Mouse (Mus musculus) stomach, embryonic 16.5 days (tissue): ENCODE results near the gene Dbi. TPM values are rescaled to one million over a fixed set of nuclear protein-coding genes. Genes with fewer than 3 reads are reported as not detected.
A peak's percentile ranks its signal among the peaks of the same experiment; 100 is the strongest.

Source experiments
- ATAC-seq: fragments of 200-750 bp; cut with Nextera tagmentation; 2 replicates; pipeline ENCODE4 v1.8.0; 2017; ENCODE audit warnings: moderate number of reproducible peaks, moderate TSS enrichment; ENCODE audit not compliant: insufficient read depth, low FRiP score
- H3K27ac ChIP-seq: fragments of 300-500 bp; sonication (generic); 2 replicates; pipeline ENCODE4 v1.5.1; 2014; ENCODE audit warnings: low read length
- H3K27me3 ChIP-seq: fragments of 300-500 bp; sonication (generic); 2 replicates; pipeline ENCODE4 v1.6.1; 2014; ENCODE audit warnings: low read length, control low read depth, mixed read lengths; ENCODE audit not compliant: control insufficient read depth, insufficient read depth
- H3K36me3 ChIP-seq: fragments of 300-500 bp; sonication (generic); 2 replicates; pipeline ENCODE4 v1.6.1; 2014; ENCODE audit warnings: low read length; ENCODE audit not compliant: control insufficient read depth, insufficient read depth
- H3K4me1 ChIP-seq: fragments of 300-500 bp; sonication (generic); 2 replicates; pipeline ENCODE4 v1.6.1; 2014; ENCODE audit warnings: low read length, control low read depth, mixed read lengths; ENCODE audit not compliant: control insufficient read depth, insufficient read depth
- H3K4me2 ChIP-seq: fragments of 300-500 bp; sonication (generic); 2 replicates; pipeline ENCODE4 v1.6.1; 2014; ENCODE audit warnings: low read depth, low read length, mixed read lengths
- H3K4me3 ChIP-seq: fragments of 300-500 bp; sonication (generic); replicated peaks from 2 replicates; pipeline ENCODE4 v1.5.1; 2014; ENCODE audit warnings: mild to moderate bottlenecking, low read length
- H3K9ac ChIP-seq: fragments of 300-500 bp; sonication (generic); 2 replicates; pipeline ENCODE4 v1.6.1; 2014; ENCODE audit warnings: low read length
- H3K9me3 ChIP-seq: fragments of 300-500 bp; sonication (generic); replicated peaks from 2 replicates; pipeline ENCODE4 v1.6.1; 2016; ENCODE audit warnings: low read length, control low read depth; ENCODE audit not compliant: control insufficient read depth
- WGBS: fragments of 180-500 bp; shearing (Covaris S2); extraction: QIAGEN DNeasy Blood & Tissue Kit; methylation state at CpG from one replicate; pipeline ENCODE4 v1.1.7; 2014; 5-methylcytosine and 5-hydroxymethylcytosine counted together
- polyA plus RNA-seq: library from polyadenylated mRNA; unstranded; fragments of >200 nt; fragmentation: Nextera tagmentation; extraction: Ambion mirVana; gene quantifications from 2 replicates; pipeline ENCODE4 v1.2.1, GENCODE M21; 2015

Gene Dbi
- polyA plus RNA-seq, 1 experiment from 2014 or later = 962 TPM

DNA sequence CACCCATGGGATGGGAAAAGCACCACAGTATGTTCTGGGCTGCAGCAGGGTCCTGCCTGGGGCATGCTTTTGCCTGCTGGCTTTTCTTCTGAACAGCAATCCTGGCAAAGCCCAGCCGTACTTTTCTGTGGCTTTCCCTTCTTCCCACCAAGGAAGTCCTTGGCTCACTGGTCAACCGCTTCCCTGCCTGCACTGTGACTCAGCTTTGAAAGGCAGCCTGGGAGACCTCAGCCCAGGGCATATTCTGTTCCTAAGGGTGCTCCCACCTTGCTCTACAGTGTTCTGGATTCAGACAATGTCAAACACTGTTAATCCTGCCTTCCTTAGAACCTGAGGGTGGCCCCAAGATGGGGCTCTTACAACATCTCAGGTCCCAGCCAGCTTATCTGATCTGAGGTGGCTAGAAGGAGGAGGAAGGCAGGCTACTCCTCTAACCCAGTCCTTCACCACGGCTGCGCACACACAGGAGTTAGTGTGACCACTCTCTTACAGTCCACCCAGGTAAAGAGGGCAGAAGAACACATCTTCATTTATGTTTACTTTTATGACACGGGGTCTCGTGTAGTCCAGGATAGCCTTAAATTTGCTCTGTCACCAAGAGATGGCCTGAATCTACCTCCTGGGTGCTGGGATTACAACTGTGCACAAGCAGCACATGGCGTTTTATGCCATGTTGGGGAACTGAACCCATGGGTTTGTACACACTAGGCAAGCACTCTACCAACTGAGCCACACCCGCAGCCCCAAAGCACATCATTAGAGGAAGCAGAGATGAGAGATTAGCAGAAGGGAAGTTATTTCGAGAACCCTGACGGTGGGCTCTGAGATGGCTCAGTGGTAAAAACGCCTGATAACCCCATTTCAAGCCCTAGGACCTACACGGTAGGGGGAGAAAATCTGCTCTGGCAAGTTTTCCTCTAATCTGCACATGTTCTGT, 8.4 kb downstream of the Dbi start:
- Histone ChIP-seq H3K36me3 (peaks cover 27% of the 10 kb centered on the region), H3K4me2 (no peak overlapping the region), H3K4me3 (no peak overlapping the region), H3K9me3 (peaks cover 5% of the 10 kb centered on the region; the same call in 1 of the 2 replicates), H3K4me1 (no peaks in the 10 kb centered on the region), H3K27ac (peak overlapping the region; percentile 24; the same call in 1 of the 2 replicates), H3K27me3 (no peaks in the 10 kb centered on the region), H3K9ac (no peak overlapping the region)
- WGBS = 78% methylated on average over 12 of the region's 12 CpGs
- no peak for ATAC-seq

DNA sequence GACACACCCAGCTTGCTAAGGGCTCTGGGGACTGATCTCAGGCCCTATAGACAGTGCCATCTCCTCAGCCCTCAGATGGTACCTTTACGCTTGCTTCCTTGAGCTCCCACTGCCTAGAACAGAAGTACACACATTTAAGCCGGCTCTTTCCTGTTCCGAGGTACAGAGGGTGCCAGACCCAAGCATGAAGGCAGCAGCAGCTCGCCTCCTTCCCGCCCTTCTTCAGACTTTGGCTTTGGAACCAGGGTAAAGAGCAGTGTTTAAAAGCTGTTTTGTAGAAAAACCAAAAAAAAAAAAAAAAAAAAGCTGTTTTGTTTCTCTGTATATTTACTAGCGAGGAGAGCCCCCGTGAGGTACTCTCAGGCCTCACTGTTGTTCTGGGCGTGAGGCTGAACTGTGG, 9.1 kb downstream of the Dbi start:
- H3K4me2 ChIP-seq = no peak overlapping the region
- no peak for ATAC-seq
- no peaks in the 10 kb centered on the region for H3K27me3 ChIP-seq
- no peak overlapping the region for H3K9ac ChIP-seq
- peaks cover 27% of the 10 kb centered on the region for H3K36me3 ChIP-seq
- WGBS = 88% methylated on average over 8 of the region's 8 CpGs
- no peaks in the 10 kb centered on the region for H3K4me1 ChIP-seq
- H3K9me3 ChIP-seq = peaks cover 5% of the 10 kb centered on the region; the same call in 1 of the 2 replicates
- H3K27ac ChIP-seq = no peak overlapping the region
- no peak overlapping the region for H3K4me3 ChIP-seq

DNA sequence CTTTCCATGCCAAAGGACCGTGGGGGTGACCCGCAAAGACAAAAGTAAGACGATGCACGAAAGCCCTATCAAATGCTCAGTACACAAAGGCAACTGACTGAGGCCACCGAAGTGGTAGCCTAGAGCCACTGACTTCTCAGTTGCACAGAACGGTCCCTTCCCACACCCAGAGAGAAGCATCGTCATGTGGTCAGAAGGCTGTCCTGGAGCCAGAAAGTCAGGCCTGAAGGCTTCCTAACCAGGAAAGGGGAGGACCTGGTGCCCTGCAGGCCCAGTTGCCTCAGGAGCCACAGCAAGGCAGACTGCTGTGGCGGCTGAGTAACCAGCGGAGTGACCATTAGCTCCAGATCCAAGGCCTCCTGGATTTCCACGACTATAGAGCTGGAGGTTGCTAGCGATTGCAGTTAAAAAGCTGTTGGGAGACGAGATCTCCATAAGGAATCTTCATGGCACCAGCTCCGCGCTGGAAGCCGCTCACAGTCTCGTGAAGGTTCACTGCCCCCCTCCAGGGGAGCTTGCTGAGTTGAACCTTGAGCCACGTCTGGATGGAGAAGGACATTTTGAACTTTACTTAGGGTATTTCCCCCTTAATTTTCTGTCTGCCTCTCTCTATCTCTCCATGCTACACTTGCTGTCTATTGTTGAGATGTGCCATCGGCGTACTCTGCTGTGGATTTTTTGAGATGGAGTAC, 11.0 kb downstream of the Dbi start:
- Histone ChIP-seq H3K9me3 (peaks cover 5% of the 10 kb centered on the region; the same call in 1 of the 2 replicates), H3K36me3 (peaks cover 14% of the 10 kb centered on the region), H3K4me2 (no peak overlapping the region), H3K4me3 (no peak overlapping the region), H3K27me3 (no peaks in the 10 kb centered on the region), H3K27ac (no peak overlapping the region), H3K4me1 (no peaks in the 10 kb centered on the region), H3K9ac (no peak overlapping the region)
- no peak for ATAC-seq
- 86% methylated on average over 19 of the region's 19 CpGs for WGBS

DNA sequence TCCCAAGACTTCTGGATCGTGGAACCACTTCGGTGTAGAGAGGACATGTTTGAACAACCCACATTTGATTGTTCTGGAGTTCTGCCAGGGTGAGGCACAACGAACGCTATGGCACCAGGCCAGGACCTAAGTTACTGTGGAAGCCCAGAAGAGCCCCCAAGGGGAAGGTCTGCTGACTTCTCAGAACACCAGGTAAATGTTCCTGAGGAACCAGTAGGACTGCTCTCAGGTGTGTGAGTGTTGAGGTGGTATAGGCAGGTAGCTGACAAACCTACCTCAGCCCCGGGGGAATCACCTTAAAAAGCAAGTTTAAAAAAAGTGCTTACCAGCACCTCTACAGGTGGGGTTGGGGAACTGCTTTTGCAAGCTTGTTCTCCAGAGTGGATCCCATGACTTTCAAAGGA, 15.3 kb downstream of the Dbi start:
- H3K4me2 ChIP-seq = no peak overlapping the region
- 52% methylated on average over 5 of the region's 5 CpGs for WGBS

DNA sequence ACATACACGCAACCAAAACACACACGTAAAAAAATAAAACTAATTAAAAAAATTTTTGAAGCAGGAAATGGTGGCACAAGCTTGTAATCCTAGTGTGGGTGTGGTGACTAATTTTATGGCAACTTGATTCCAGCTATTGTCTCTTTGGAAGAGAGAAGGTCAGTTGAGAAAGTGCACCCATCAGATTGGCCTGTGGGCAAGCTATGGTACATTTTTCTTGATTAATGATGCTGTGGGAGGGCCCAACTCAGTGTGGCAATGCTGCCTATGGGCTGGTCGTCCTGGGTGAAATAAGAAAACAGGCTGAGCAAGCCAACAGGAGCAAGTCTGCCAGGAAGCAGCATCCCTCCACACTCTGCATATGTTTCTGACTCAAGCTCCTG, 19.7 kb downstream of the Dbi start:
- Histone ChIP-seq H3K4me1 (no peaks in the 10 kb centered on the region), H3K9ac (no peak overlapping the region), H3K27me3 (no peaks in the 10 kb centered on the region), H3K4me3 (no peak overlapping the region), H3K4me2 (no peak overlapping the region), H3K9me3 (no peaks in the 10 kb centered on the region), H3K27ac (no peak overlapping the region), H3K36me3 (no peaks in the 10 kb centered on the region)
- ATAC-seq = no peak
- 77% methylated on average over 3 of the region's 3 CpGs for whole genome bisulfite sequencing

More for the DNA sequence above, 15.3 kb downstream of the Dbi start:
- H3K9me3 ChIP-seq = no peaks in the 10 kb centered on the region
- peak; percentile 84; the same call in 1 of the 2 replicates for ATAC-seq
- no peaks in the 10 kb centered on the region for H3K27me3 ChIP-seq
- no peak overlapping the region for H3K4me3 ChIP-seq
- no peaks in the 10 kb centered on the region for H3K4me1 ChIP-seq
- H3K36me3 ChIP-seq = no peaks in the 10 kb centered on the region
- no peak overlapping the region for H3K9ac ChIP-seq
- H3K27ac ChIP-seq = peak overlapping the region; percentile 29; the same call in 1 of the 2 replicates

GRCm38 (mm10) chr1:120100456-120101226, 20.2 kb downstream of the Dbi start:
- Histone ChIP-seq H3K4me3 (no peak overlapping the region), H3K4me2 (no peak overlapping the region), H3K9me3 (no peaks in the 10 kb centered on the region), H3K27me3 (no peaks in the 10 kb centered on the region), H3K27ac (no peak overlapping the region), H3K36me3 (no peaks in the 10 kb centered on the region), H3K9ac (no peak overlapping the region; the same call in 1 of the 2 replicates), H3K4me1 (no peaks in the 10 kb centered on the region)
- no peak for ATAC-seq
- WGBS = 80% methylated on average over 8 of the region's 8 CpGs

DNA sequence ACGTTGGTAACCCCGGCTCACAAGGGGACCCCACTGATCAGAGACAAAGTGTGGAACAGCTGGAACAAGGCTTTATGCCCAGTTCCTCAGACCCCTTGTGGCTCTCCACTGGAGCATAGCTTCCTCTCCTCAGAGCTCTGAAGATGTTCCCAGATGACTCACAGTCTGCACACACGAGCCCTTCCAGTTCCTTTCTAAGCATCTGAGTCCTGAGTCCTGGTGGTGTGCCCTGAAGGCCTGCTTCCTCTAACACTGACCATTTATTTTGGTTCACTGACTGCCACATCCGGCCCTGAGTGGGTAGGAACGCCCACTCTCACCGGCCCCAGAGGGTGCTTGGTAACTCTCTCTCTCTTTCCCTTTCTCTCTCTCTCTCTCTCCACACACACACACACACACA, 21.4 kb downstream of the Dbi start:
- no peak overlapping the region for H3K9ac ChIP-seq
- no peaks in the 10 kb centered on the region for H3K27me3 ChIP-seq
- no peak overlapping the region for H3K4me3 ChIP-seq
- H3K4me2 ChIP-seq = no peak overlapping the region
- H3K4me1 ChIP-seq = no peaks in the 10 kb centered on the region
- ATAC-seq = no peak
- WGBS = 54% methylated on average over 6 of the region's 6 CpGs
- no peak overlapping the region for H3K27ac ChIP-seq
- H3K36me3 ChIP-seq = no peaks in the 10 kb centered on the region
- no peaks in the 10 kb centered on the region for H3K9me3 ChIP-seq

GRCm38 (mm10) chr1:120098327-120098726, 22.6 kb downstream of the Dbi start:
- Histone ChIP-seq H3K4me3 (no peak overlapping the region), H3K27ac (no peak overlapping the region), H3K9ac (no peak overlapping the region), H3K27me3 (no peaks in the 10 kb centered on the region), H3K9me3 (no peaks in the 10 kb centered on the region), H3K4me1 (no peaks in the 10 kb centered on the region), H3K36me3 (no peaks in the 10 kb centered on the region), H3K4me2 (no peak overlapping the region)
- 12% methylated on average over 7 of the region's 7 CpGs for WGBS
- no peak for ATAC-seq
